Mouse (Mus musculus): ENCODE measurements at regions not wholly inside any gene's neighbourhood (a gene's known extent, or its start where the extent isn't known, plus 50 kb on each side); places are given as distances from the start of the nearest gene placed in this dataset.

GRCm38 (mm10) chr2:51372771-51373170 lies 223.9 kb upstream of the Rnd3 start:
- no peak overlapping the region for H3K27ac ChIP-seq (ENCODE audit: low read depth, low read length)
- no peak overlapping the region for H3K4me3 ChIP-seq (ENCODE audit: low read depth, low read length)
- no peak for DNase-seq (ENCODE audit: low spot score, missing footprints)
- 79% methylated on average over 3 of the region's 3 CpGs for WGBS
- no peak overlapping the region for H3K9ac ChIP-seq (ENCODE audit: low read length)
- H3K36me3 ChIP-seq (ENCODE audit: control insufficient read depth, insufficient read depth, low read length), result no peaks in the 10 kb centered on the region
- no peaks in the 10 kb centered on the region for H3K9me3 ChIP-seq (ENCODE audit: control insufficient read depth, low read length)
- ATAC-seq (ENCODE audit: low FRiP score), result no peak
- H3K27me3 ChIP-seq (ENCODE audit: control insufficient read depth, insufficient read depth, low read length), result no peaks in the 10 kb centered on the region
- no peak overlapping the region for H3K4me2 ChIP-seq
- H3K4me1 ChIP-seq (ENCODE audit: control insufficient read depth, insufficient read depth, low read length), result no peaks in the 10 kb centered on the region

DNA sequence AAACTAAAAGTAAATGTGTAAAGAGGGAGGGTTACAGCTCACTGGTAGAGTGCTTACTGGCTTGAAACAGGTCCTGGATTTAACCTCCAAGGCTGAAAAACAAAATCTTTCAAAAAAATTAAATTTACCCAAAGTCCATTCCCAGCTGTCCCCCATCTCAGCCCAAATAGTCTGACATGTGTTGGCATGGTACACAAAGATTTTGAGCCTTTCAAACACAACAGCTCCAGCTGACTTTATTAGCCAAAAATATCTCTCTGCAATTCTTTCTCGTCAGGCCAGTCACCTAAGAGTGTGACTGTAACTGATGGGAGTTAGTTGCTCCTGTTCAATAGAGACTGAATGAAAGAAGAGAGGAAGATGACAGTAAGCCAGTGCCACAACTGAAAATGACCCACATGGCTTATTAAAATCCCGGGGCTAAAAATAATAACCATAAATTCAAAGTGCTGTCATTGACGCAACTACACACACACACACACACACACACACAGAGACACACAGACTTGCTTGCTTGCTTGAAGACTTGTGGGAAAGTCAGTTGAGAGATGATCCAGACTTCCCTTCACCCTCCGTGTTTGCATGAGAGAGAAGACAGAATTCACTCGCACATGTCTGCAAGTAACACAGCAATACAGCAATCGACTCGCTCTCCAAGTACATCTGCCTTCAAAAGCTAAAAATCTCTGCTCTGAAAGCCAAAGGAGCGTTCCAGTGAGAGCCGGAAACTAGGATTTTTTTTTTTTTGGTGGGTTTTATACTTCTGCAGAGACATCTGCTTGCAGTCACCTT lies 214.1 kb upstream of the Rnd3 start:
- H3K27ac ChIP-seq (ENCODE audit: low read depth, low read length), result no peak overlapping the region
- no peak overlapping the region for H3K4me2 ChIP-seq
- no peaks in the 10 kb centered on the region for H3K27me3 ChIP-seq (ENCODE audit: control insufficient read depth, insufficient read depth, low read length)
- H3K36me3 ChIP-seq (ENCODE audit: control insufficient read depth, insufficient read depth, low read length), result no peaks in the 10 kb centered on the region
- no peak overlapping the region for H3K9ac ChIP-seq (ENCODE audit: low read length)
- 84% methylated on average over 9 of the region's 9 CpGs for WGBS
- no peaks in the 10 kb centered on the region for H3K9me3 ChIP-seq (ENCODE audit: control insufficient read depth, low read length)
- ATAC-seq (ENCODE audit: low FRiP score) (no peak), DNase-seq (ENCODE audit: low spot score, missing footprints) (no peak)
- H3K4me1 ChIP-seq (ENCODE audit: control insufficient read depth, insufficient read depth, low read length), result no peaks in the 10 kb centered on the region
- no peak overlapping the region for H3K4me3 ChIP-seq (ENCODE audit: low read depth, low read length)

- WGBS, result 81% methylated on average over 7 of the region's 7 CpGs
- Histone ChIP-seq H3K27me3 (ENCODE audit: control insufficient read depth, insufficient read depth, low read length) (no peaks in the 10 kb centered on the region), H3K4me1 (ENCODE audit: control insufficient read depth, insufficient read depth, low read length) (no peaks in the 10 kb centered on the region), H3K27ac (ENCODE audit: low read depth, low read length) (no peak overlapping the region), H3K9me3 (ENCODE audit: control insufficient read depth, low read length) (no peaks in the 10 kb centered on the region), H3K36me3 (ENCODE audit: control insufficient read depth, insufficient read depth, low read length) (no peaks in the 10 kb centered on the region), H3K9ac (ENCODE audit: low read length) (no peak overlapping the region), H3K4me2 (no peak overlapping the region), H3K4me3 (ENCODE audit: low read depth, low read length) (no peak overlapping the region)
- ATAC-seq (ENCODE audit: low FRiP score) (no peak), DNase-seq (ENCODE audit: low spot score, missing footprints) (no peak)
Observed at GRCm38 (mm10) chr2:51355281-51355680, 206.4 kb upstream of the Rnd3 start.

DNA sequence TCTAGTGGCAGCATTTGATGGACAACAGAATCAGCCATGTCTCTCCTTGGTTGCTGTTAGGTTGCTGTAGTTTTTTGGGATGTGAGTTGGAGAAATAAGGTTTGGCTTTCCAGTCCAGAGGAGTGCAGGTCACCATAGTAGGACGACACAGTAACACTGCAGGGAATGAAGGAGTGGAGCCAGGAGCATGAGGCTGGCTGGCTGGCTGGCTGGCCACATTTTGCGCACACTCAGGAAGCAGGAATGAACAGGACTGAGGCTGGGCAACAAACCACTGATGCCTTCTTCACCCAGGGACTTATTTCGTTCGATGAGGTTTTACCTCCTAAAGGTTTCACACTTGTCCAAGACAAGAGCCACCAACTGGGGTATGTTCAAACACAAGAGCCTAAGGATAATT lies 205.9 kb upstream of the Rnd3 start:
- no peaks in the 10 kb centered on the region for H3K36me3 ChIP-seq (ENCODE audit: control insufficient read depth, insufficient read depth, low read length)
- 87% methylated on average over 4 of the region's 4 CpGs for WGBS
- no peak for ATAC-seq (ENCODE audit: low FRiP score)
- H3K4me3 ChIP-seq (ENCODE audit: low read depth, low read length), result no peak overlapping the region
- DNase-seq (ENCODE audit: low spot score, missing footprints), result no peak
- no peak overlapping the region for H3K4me2 ChIP-seq
- H3K9ac ChIP-seq (ENCODE audit: low read length), result no peak overlapping the region
- no peak overlapping the region for H3K27ac ChIP-seq (ENCODE audit: low read depth, low read length)
- H3K4me1 ChIP-seq (ENCODE audit: control insufficient read depth, insufficient read depth, low read length), result no peaks in the 10 kb centered on the region
- no peaks in the 10 kb centered on the region for H3K9me3 ChIP-seq (ENCODE audit: control insufficient read depth, low read length)
- H3K27me3 ChIP-seq (ENCODE audit: control insufficient read depth, insufficient read depth, low read length), result no peaks in the 10 kb centered on the region

DNA sequence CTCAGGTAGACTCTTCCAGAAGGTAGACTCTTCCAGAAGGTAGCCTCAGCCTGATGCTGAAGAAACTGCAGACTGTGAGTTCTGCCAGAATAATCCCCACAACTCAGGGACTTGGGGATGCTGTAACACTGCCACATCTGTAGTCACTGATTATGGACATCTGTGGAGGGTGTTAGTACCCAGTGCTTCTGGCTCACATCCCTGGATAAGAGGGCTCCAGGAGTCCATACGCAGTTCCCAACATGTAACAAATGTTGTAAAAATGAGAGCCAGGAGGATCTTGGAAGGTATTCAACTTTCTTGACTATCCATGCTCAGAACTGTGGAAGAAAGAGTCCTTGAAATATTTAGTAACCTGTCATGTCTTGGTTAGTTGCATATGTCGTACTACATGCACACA lies 200.7 kb upstream of the Rnd3 start:
- Histone ChIP-seq H3K27me3 (ENCODE audit: control insufficient read depth, insufficient read depth, low read length) (no peaks in the 10 kb centered on the region), H3K4me1 (ENCODE audit: control insufficient read depth, insufficient read depth, low read length) (no peaks in the 10 kb centered on the region), H3K4me2 (no peak overlapping the region), H3K27ac (ENCODE audit: low read depth, low read length) (no peak overlapping the region), H3K9ac (ENCODE audit: low read length) (no peak overlapping the region), H3K9me3 (ENCODE audit: control insufficient read depth, low read length) (no peaks in the 10 kb centered on the region), H3K36me3 (ENCODE audit: control insufficient read depth, insufficient read depth, low read length) (no peaks in the 10 kb centered on the region), H3K4me3 (ENCODE audit: low read depth, low read length) (no peak overlapping the region)
- DNase-seq (ENCODE audit: low spot score, missing footprints) (no peak), ATAC-seq (ENCODE audit: low FRiP score) (no peak)
- 87% methylated on average over 2 of the region's 2 CpGs for WGBS

DNA sequence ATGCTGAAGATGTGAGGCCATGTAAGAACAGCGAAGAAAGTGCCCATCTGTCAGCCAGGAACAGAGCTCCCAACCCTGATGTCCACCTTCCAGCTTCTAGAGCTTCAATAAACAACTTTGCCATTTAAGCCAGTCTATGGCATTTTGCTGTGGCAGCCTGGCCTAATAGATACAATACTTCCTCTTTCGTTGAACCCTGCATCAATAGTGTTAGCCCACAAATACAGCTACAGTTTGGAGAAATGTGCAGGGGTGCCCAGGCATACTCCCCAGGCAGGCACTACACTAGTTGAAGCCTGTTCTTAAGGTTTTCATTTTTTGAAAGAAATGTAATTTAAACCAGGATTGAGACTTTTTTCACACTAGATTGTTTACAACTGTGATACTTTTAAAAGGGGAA lies 199.9 kb upstream of the Rnd3 start:
- no peak overlapping the region for H3K9ac ChIP-seq (ENCODE audit: low read length)
- H3K9me3 ChIP-seq (ENCODE audit: control insufficient read depth, low read length), result no peaks in the 10 kb centered on the region
- H3K4me1 ChIP-seq (ENCODE audit: control insufficient read depth, insufficient read depth, low read length), result no peaks in the 10 kb centered on the region
- no peak for DNase-seq (ENCODE audit: low spot score, missing footprints)
- H3K4me2 ChIP-seq, result no peak overlapping the region
- H3K27me3 ChIP-seq (ENCODE audit: control insufficient read depth, insufficient read depth, low read length), result no peaks in the 10 kb centered on the region
- ATAC-seq (ENCODE audit: low FRiP score), result no peak
- 90% methylated on average over 2 of the region's 2 CpGs for WGBS
- H3K4me3 ChIP-seq (ENCODE audit: low read depth, low read length), result no peak overlapping the region
- no peaks in the 10 kb centered on the region for H3K36me3 ChIP-seq (ENCODE audit: control insufficient read depth, insufficient read depth, low read length)
- H3K27ac ChIP-seq (ENCODE audit: low read depth, low read length), result no peak overlapping the region

DNA sequence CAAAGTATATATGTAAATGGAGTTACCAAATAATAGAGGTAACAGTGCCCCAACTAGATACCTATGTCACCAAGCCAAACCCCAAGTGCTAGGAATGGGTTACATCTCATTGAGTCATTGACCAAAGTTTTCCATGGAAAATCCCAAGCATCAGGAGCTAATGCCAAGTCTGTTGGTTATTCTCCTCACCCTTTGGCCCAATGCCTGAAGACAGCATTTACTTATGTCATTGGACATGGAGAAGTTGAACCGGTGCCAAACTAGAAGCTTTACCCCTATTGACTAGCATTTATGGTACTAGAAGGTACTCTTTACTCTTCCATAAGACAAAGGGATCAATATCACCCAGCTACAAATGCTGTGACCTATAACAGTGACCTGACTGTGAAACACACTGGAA lies 198.2 kb upstream of the Rnd3 start:
- H3K9ac ChIP-seq (ENCODE audit: low read length), result no peak overlapping the region
- no peak overlapping the region for H3K4me2 ChIP-seq
- ATAC-seq (ENCODE audit: low FRiP score) (no peak), DNase-seq (ENCODE audit: low spot score, missing footprints) (no peak)
- no peaks in the 10 kb centered on the region for H3K36me3 ChIP-seq (ENCODE audit: control insufficient read depth, insufficient read depth, low read length)
- H3K4me1 ChIP-seq (ENCODE audit: control insufficient read depth, insufficient read depth, low read length), result no peaks in the 10 kb centered on the region
- H3K27ac ChIP-seq (ENCODE audit: low read depth, low read length), result no peak overlapping the region
- WGBS, result 89% methylated on average over 1 of the region's 1 CpGs
- H3K4me3 ChIP-seq (ENCODE audit: low read depth, low read length), result no peak overlapping the region
- H3K27me3 ChIP-seq (ENCODE audit: control insufficient read depth, insufficient read depth, low read length), result no peaks in the 10 kb centered on the region
- H3K9me3 ChIP-seq (ENCODE audit: control insufficient read depth, low read length), result no peaks in the 10 kb centered on the region

GRCm38 (mm10) chr2:51342421-51342820 lies 193.5 kb upstream of the Rnd3 start:
- Histone ChIP-seq H3K4me2 (no peak overlapping the region), H3K9me3 (ENCODE audit: control insufficient read depth, low read length) (no peaks in the 10 kb centered on the region), H3K27ac (ENCODE audit: low read depth, low read length) (no peak overlapping the region), H3K4me3 (ENCODE audit: low read depth, low read length) (no peak overlapping the region), H3K27me3 (ENCODE audit: control insufficient read depth, insufficient read depth, low read length) (no peaks in the 10 kb centered on the region), H3K4me1 (ENCODE audit: control insufficient read depth, insufficient read depth, low read length) (no peaks in the 10 kb centered on the region), H3K36me3 (ENCODE audit: control insufficient read depth, insufficient read depth, low read length) (no peaks in the 10 kb centered on the region), H3K9ac (ENCODE audit: low read length) (no peak overlapping the region)
- no peak for ATAC-seq (ENCODE audit: low FRiP score)
- no peak for DNase-seq (ENCODE audit: low spot score, missing footprints)
- 72% methylated on average over 1 of the region's 1 CpGs for WGBS

- WGBS, result 43% methylated on average over 6 of the region's 6 CpGs
- H3K4me2 ChIP-seq, result no peak overlapping the region
- H3K27me3 ChIP-seq (ENCODE audit: control insufficient read depth, insufficient read depth, low read length), result no peaks in the 10 kb centered on the region
- H3K9ac ChIP-seq (ENCODE audit: low read length), result no peak overlapping the region
- H3K27ac ChIP-seq (ENCODE audit: low read depth, low read length), result no peak overlapping the region
- ATAC-seq (ENCODE audit: low FRiP score) (peak; percentile 33; the same call in 1 of the 2 replicates), DNase-seq (ENCODE audit: low spot score, missing footprints) (no peak)
- peaks cover 3% of the 10 kb centered on the region; the same call in 1 of the 2 replicates for H3K4me1 ChIP-seq (ENCODE audit: control insufficient read depth, insufficient read depth, low read length)
- H3K9me3 ChIP-seq (ENCODE audit: control insufficient read depth, low read length), result no peaks in the 10 kb centered on the region
- H3K36me3 ChIP-seq (ENCODE audit: control insufficient read depth, insufficient read depth, low read length), result no peaks in the 10 kb centered on the region
- H3K4me3 ChIP-seq (ENCODE audit: low read depth, low read length), result no peak overlapping the region
Observed at GRCm38 (mm10) chr2:51334437-51334836, 185.5 kb upstream of the Rnd3 start.
